Mouse (Mus musculus): Measurements from ENCODE around the gene Arhgef26. TPM values are rescaled to one million over a fixed set of nuclear protein-coding genes. Genes with fewer than 3 reads are reported as not detected.
A peak's percentile ranks its signal among the peaks of the same experiment; 100 is the strongest.

Arhgef26 gene
- 3.7 and 5.9 TPM in 2 replicates for total RNA-seq (2021)
- long read RNA-seq, full-length matches to known transcripts = 2 of 3 reads
- long read RNA-seq, partial matches to known transcripts = 1 of 3 reads
- long read RNA-seq, other reads (novel, unspliced or antisense) = 0 of 3 reads

DNA sequence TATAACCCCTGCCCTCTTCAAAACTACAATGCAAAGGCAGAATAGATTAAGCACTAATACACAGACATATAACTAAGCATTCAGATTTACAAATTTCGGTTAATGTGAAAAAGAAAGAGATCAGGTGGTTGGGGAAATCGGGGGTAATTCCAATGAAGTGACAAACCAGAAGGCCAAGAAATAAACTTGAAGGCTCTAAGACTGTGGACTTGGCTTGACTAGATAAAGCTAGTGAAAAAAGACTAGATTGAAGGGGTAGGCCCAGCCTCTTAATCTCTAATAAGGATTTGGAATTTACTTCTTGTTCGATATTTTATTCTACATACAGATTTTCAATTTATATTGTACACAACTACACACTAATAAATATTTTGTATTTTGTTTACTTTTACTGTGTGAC lies at the start of gene Arhgef26:
Arhgef26 (plus strand) TSS at position 301 of the 400 bp plus-strand sequence.
- no peak for DNase-seq

DNA sequence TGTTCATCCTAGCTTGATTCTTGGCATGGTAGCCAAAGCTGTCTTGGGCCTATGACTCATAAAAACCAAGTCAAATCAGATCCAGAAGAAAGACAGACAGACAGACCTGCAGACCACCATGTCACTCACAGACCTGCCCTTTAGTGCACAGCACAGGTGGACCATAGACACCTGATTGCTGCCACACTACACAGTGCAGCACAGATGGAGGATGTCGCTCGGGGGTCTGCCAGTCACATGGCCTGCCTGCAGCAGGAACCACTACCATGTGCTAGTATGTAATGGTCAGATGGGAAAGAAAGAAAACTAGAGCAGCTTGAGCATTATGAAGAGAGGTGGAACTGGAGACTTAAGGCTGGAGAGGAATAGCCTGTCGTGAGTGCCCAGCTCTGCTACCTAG lies 27.7 kb upstream of the Arhgef26 start:
- no peak for DNase-seq

DNA sequence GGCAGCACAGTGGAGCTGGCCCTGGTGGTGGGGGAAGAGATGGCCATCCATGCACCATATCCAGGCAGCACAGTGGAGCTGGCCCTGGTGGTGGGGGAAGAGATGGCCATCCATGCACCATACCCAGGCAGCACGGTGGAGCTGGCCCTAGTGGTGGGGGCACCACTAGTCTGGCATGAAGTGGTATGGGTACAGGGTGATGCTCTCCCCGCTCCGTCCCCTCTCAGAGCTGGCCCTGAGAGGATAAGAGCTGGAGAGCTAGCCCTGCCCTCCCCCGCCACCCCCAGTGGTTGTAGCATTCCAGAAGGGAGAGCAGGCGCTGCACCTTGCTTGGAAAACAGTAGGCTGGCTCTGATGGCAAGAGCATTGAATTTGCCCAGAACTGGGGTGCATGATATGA lies 26.9 kb upstream of the Arhgef26 start:
- DNase-seq = no peak

DNA sequence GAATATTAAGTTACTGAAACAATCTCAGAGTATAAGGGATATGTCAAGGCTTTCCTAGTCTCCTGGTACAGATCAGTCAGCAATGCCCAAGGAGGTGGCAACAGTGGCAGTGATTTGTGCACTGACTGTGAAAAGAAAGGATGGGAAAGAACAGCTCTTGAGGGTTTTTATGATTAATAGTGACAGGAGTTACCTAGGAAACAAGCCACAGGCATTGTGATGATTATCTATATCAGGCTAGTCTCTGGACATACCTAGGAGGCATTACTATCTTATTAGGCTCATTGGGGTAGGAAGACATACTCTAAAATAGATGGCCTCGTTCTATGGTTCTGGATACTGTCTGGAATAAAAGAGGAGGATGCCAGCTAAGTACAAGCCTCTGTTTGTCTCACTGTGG lies 13.4 kb upstream of the Arhgef26 start:
- DNase-seq = no peak

DNA sequence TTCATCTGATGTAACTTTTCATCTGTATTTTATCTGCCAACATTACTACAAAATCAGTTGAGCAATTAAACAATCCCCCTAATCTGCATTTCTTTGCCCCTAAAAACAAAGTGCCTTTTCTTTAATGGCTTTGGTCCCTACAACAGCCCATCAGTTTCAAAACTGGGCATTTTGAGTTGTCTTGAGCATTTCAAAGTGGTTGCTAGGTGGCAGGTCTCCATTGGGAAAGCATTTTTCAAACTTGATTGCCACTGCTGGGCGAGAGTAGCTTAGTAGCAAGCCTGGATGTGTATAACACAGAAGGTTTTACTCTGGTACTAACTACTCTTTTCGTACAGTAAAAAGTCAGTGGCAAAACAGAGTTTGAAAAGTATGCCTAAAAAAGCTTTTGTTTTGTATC lies 10.2 kb upstream of the Arhgef26 start:
- no peak for DNase-seq

DNA sequence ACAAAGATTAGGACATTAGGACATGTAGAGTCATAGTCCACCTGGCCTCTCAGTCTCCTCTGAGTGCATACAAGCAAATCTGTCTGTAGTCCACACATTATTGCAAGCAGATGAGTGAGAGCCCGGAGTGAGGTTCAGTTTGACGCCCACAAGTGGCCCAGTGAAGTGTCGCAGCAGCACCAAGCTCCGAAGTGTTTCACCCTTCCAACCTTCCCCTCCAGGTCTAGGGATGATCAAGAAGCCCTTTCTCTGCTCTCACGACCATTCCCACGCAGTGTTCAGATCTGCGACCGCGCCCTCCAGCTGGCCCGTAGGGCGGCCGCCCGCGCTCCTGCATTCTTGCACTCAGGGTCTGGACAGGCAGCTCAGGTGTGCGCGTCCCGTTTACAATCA lies 313 bp downstream of the Arhgef26 start:
- DNase-seq = no peak

DNA sequence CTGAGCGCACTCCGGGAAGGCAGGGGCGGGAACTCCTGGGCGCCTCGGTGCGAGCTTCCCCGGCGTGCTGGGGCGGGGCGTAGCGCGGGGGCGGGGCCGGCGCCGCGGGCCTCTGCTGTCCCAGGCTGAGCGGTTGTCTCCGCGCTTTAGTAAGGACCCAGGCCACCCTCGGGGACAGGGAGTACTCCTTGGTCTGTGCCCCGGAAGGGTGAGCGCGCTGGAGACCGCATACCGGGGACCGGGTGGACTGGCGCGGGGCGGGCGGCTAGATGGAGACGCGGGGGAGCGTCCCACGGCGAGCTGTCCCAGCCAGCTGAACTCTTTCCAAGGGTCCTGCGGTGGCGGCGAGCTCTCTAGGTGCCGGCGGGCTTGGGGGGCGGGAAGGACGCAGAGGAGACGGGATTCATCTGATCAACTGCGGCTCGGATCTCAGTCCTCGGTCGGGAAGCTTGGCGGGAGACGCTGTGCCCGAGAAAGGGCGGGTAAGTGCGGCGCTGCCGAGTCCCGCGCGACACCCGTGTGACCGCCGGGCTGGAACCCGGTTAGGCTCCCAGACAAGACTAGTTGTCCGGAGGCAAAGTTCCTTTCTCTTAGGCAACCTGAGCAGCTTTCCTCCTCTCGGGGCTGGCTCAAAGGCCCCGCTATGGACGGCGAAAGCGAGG lies 841 bp downstream of the Arhgef26 start:
- DNase-seq = peak; percentile 68

DNA sequence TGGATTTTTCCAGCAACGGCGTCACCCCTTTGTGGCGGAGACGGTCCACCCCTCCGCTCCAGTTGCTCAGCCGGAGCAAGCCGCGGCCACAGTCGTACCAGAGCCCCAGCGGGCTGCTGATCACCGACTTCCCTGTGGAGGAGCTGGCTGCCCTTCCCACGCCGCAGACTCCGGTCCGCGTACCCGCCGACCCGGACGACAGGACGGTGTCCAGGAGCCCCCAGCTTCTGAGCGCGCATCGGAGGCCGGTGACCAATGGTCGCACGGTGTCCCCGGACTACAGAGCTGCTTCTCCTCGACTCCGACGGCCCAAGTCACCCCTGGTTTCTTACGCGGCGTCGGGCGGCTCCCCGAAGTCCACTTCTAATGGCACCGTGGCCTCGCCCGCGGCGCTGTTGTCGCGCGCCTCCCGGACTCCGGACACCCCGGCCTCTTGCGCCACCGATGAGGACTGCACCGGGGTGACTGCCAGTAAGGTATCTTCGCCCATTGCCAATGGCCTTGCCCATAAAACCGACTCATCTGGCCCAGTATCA lies 1.4 kb downstream of the Arhgef26 start:
- DNase-seq = peak; percentile 54

DNA sequence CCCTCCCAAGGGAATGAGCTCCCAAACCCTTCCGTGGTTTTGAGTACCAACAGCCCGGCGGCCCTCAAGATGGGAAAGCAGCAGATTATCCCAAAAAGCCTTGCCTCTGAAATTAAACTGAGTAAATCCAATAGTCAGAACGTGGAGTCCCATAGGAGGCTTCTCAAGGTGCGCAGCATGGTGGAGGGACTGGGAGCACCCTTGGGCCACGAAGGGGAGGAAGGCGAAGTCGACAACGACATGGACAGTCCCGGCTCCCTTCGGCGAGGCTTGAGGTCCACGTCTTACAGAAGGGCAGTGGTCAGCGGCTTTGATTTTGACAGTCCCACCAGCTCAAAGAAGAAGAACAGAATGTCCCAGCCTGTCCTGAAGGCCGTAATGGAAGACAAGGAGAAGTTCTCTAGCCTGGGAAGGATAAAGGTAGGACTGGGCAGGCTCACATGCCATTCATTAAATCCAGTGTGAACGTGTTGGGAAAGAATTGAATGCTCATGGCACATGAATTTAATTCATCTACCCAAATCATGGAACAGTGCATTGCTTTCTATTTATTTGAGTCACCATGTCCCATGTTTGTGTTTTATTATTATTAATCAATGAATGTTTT lies 2.1 kb downstream of the Arhgef26 start:
- no peak for DNase-seq

DNA sequence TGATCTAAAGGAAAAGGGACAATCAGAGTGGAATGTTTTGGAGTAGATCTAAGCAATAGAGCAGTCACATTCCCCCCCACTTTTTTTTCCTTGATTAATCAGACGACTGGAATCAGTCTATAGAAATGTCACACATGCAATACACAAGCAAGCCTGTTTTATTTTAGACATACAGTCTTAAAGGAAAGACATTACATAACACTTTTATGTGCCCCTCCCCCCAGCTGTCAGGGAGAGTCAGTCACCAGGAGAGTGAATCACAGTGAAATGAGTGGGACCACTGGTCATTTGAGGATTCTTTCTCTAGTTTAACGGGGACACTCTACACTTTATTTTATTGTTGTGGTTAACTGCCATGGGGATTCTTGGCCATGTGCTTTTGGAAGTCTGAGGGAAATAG lies 2.7 kb downstream of the Arhgef26 start:
- DNase-seq = no peak

DNA sequence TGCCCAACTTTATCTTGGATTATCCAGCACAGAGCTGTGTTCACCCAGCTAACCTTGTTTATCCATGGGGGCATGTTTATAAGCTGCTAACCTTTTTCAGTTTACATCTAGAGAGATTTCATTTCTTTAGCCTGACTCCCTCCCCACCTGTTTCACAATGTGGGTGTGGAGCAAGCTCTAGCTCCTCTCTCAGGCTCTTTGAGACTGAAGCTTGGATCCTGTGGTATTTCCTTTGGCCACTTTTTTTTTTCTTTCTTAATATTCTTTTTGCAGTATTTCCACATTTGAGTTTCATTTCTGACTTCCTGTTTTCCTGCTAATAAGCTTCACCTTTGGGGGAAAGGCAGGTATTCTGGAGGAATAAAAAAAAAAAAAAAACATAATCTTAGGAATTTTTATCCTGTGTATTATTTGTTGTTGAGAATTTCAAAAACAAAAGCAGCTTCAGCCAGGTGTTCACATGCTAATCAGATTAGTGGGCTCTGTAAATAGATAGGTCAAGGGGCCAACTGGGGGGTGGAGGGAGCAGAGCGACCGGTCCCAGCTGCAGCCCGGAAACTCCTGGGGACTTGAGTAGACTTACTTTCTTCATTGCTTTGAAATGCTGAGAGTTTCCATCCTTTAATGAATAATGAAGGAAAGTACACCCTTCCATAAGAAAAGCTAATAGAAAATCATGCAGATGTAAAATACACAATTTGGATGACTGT lies 3.5 kb downstream of the Arhgef26 start:
- DNase-seq = no peak

DNA sequence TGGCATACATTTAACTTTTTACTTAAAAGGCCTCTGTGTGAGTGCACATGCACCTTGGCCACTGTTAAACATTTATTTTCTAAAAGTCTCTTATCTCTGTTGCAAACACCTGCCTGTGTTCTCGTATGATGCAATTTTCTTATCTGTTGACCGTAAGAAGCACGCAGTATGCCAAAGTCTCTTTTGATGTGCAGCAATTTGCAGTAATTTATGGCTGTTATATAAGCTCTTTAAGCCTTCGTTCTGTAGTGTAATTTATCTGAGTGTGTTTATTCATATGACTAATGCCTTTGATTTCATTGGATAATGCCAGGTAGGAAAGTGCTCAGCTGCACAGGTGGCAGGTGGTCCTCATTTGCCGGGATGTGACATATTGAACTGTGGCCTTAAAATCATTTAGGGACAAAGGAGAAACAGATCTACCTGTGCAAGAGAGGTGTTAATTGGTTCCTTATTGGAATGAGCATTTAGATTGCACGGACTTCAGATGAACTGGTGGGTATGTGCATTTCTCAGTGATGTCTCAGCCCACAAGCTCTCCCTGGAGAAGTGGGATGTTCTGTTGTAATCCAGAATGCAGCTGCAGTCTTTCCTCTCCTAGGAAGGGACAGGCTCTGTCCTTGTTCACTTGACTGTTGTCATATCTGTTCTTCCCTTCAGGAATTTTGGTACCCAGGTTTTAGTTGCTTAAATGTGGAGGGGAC lies 10.5 kb downstream of the Arhgef26 start:
- no peak for DNase-seq

DNA sequence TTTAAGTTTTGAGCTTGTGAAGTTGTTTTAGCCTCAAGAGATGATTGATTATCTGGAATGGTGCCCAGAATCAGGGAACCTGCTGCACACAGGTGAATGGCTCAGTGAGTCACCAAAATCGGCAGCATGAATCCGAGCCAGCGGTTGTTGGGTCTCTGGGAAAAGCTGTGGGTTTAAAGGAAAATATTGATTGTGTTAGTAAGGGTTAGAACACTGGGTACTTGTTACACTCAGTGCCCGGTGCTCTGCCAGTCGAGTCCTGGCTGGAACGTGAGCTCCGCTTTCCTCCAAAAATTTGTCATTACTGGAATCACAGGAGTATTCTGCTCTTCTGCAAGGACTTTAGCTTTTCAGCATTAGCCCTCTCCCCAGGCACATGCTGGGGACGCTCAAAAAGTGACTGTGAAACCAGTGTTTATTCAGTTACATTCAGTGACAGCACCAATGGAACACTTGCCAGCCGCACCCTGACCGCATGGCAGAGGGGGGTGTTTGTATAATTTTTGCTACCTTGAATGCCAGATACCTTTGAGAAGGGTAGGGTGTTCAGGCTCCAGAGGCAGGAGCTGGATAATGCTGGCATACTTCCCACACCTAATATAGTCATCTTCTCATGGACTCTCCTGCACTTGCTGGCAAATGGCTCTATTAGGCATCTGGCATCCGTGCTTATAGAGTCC lies 11.2 kb downstream of the Arhgef26 start:
- DNase-seq = no peak

DNA sequence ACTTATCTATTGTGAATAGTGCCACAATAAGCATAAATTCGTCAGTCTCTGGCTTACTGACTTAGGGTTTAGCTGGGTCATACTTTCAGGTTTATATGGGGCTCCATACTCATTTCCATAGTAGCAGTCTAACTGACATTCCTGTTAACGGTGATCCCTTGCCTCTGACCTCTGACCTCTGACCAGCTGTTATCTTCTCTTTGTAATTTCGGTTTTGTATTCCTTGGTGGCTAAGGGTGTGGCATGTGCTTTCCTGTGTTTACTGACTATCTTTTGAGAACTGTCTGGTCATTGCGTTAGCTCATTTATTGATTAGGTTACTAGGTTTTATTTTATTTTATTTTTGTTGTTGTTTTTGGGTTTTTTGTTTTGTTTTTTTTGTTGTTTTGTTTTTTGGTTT lies 13.9 kb downstream of the Arhgef26 start:
- DNase-seq = no peak

DNA sequence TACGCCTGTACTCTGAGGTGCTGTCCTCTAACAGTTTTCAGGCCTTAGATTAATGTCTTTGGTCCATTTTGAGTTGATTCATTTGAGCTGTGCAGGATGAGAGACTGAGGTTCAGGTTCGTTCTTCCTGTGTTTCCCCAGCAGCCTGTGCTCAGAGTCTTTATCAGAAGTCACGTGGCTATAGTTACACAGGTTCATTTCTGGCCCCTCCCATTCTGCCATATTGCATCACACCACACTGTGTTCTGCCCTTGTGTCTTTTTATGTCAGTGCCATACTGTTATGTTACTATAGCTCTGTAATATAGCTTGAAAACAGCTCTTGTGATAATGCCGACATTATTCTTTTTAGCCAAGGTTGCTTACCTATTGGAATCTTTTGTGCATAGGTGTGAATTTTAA lies 14.7 kb downstream of the Arhgef26 start:
- DNase-seq = no peak

DNA sequence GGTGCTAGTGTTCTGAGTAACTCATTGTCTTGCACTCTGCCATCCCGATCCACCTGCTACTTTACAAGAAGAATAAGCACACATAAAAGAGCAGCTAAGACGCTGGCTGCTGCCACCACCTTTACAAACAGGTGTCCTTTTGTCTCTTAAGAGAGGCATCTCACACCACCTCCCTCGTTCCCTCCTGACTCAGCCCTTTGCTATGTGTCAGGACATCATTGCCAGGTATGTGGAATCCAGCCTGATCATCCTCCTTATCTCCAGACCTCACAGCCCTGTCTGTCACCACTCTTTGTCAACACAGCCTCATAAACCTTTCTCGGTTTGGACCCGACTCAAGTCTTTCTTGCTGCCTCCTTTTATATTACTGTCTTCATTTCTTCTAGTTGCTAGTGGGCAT lies 29.7 kb downstream of the Arhgef26 start:
- no peak for DNase-seq

DNA sequence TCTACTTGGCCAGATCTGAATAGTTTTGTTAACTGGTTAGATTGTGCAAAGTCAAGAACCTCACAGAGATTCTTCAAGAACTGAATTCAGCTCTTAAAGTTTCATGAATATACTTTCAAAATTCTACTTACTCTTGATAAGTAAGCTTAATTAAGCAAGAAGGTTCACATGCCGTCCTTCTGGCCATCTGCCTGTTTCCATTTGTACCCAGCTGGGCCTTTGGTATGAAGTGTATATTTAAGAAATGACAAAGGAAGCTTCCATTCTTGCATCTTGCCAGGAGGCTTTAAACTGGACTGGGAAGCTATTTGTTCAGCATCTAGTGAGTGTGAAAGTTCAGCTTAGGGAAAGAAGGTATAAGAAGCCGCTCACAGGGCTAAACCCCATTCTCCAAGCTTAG lies 34.7 kb downstream of the Arhgef26 start:
- no peak for DNase-seq

DNA sequence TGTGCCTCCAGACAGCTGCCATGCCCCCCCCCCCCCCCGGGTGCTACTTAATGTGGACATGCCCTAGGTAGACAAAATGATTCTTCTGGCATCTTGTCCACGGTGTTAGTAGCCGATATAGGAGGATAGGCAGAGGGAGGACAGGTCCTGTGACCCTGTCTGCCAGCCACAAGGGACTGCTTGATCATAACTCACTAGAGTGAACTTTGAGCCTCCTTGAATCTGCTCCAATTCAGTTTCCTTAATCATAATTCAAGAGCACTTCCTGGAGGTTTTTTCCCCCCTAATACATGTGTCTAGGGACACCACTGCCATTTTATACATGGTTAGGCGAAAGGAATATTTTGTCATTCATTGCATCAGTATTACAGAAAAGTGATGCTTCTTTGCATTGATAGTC lies 36.2 kb downstream of the Arhgef26 start:
- DNase-seq = no peak

DNA sequence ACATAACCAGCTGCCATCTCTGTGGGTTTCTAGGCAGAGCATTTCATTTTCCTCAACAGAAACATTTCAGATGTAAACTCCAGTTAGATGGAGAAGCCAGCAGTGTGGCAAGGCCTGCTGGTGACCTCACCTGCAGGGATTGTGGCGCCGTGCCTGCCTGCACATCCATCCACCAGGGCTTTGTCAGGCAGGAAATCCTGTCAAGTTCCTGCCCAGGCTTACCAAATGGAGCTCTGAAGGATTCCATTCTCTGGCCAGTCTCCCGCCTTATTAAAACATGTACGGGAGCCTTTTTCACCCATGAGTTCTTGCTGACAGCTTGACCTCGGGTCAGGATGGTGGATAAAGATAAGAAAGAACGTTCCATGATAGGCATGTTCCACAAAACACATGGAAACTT lies 36.7 kb downstream of the Arhgef26 start:
- DNase-seq = peak; percentile 32

DNA sequence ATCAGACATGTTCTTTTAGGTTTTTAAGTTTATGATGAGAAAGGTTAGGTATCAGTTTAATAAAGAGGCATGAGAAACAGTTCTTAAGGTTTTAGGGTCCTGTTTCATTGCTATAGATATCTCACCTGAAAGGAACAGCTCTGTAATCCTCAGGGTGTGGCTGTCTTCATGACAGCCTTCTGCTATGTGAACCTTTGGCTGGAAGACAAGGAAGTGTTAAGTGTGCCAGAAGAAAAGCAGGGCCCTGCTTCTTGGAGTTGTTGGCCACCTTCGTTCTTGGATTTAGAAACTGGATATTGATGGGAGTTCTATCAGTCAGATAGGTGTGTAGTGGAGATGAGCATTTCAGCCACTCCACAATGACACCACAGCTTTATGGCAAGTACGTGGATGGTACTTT lies 38.6 kb downstream of the Arhgef26 start:
- DNase-seq = no peak

DNA sequence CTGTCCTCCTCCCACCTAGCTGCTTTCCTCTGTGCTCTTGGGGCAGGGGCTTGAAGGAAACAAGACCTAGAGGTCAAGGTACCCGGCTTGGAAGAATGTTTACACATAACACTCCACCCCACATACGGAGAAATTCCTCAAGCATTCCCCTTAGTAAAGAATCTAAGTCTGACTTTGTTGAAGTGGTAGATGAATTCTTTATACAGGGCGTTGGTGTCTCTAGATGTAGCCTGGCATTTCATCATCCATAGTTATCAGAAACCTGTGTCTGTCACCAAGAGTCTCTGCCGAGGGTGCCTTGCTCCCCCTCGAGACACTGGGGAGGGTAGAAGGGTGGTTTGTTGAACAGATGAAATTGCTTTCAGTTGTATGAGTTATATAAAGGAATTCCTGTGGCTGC lies 41.8 kb downstream of the Arhgef26 start:
- no peak for DNase-seq

DNA sequence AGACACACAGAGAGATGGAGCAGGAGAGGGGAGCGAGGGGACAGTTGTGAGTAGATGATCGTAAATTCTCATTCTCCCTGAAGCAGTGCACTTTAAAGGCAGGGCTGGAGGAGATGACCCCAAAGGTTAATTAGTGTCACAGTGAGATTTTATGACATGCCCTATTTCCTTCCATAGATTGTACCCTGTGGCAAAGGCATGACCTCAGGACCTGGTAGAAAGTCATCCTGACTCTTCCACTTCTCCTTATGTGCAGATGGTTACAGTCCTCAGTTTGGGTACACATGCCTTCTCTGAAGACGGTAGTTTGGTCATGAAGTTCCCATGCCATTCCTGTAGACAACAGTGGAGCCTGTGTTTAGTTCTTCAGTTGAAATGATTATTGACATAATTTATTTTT lies 42.3 kb downstream of the Arhgef26 start:
- DNase-seq = no peak

Data from adrenal gland, postnatal 25 days (tissue).